Mouse (Mus musculus) heart, embryonic 15.5 days (tissue): ENCODE results near the gene Trdmt1. TPM values are rescaled to one million over a fixed set of nuclear protein-coding genes. Genes with fewer than 3 reads are reported as not detected.

ENCODE experiments used
- ATAC-seq: fragments of 200-750 bp; cut with Nextera tagmentation; replicated peaks from 2 replicates; pipeline ENCODE4 v1.8.0; 2017; ENCODE audit warnings: low read depth, moderate TSS enrichment; ENCODE audit not compliant: insufficient number of reproducible peaks, insufficient read depth, low FRiP score
- H3K27ac ChIP-seq: fragments of 300-500 bp; sonication (generic); 2 replicates; pipeline ENCODE4 v1.5.1; 2015; ENCODE audit warnings: mild to moderate bottlenecking, inconsistent platforms
- H3K27me3 ChIP-seq: fragments of 300-500 bp; sonication (generic); 2 replicates; pipeline ENCODE4 v1.6.1; 2015; ENCODE audit warnings: inconsistent platforms
- H3K36me3 ChIP-seq: fragments of 300-500 bp; sonication (generic); 2 replicates; pipeline ENCODE4 v1.6.1; 2015; ENCODE audit warnings: mild to moderate bottlenecking, inconsistent platforms
- H3K4me1 ChIP-seq: fragments of 300-500 bp; sonication (generic); replicated peaks from 2 replicates; pipeline ENCODE4 v1.6.1; 2015; ENCODE audit warnings: inconsistent platforms
- H3K4me2 ChIP-seq: fragments of 300-500 bp; sonication (generic); 2 replicates; pipeline ENCODE4 v1.6.1; 2015; ENCODE audit warnings: inconsistent platforms, mild to moderate bottlenecking, moderate library complexity
- H3K4me3 ChIP-seq: fragments of 300-500 bp; sonication (generic); 2 replicates; pipeline ENCODE4 v1.5.1; 2015; ENCODE audit warnings: mild to moderate bottlenecking, inconsistent platforms
- H3K9ac ChIP-seq: fragments of 300-500 bp; sonication (generic); 2 replicates; pipeline ENCODE4 v1.6.1; 2015; ENCODE audit warnings: mild to moderate bottlenecking, inconsistent platforms
- H3K9me3 ChIP-seq: fragments of 300-500 bp; sonication (generic); replicated peaks from 2 replicates; pipeline ENCODE4 v1.6.1; 2016; ENCODE audit warnings: inconsistent platforms
- WGBS: fragments of 180-500 bp; shearing (Covaris S2); methylation state at CpG from one replicate; pipeline ENCODE4 v1.1.7; 2015; ENCODE audit warnings: mixed read lengths; 5-methylcytosine and 5-hydroxymethylcytosine counted together
- polyA plus RNA-seq: library from polyadenylated mRNA; unstranded; fragments of >200 nt; fragmentation: Nextera tagmentation; extraction: Ambion mirVana; gene quantifications from 2 replicates; pipeline ENCODE4 v1.2.1, GENCODE M21; 2015

The Trdmt1 gene
- polyA plus RNA-seq, 1 experiment from 2014 or later: 7.6 TPM

DNA sequence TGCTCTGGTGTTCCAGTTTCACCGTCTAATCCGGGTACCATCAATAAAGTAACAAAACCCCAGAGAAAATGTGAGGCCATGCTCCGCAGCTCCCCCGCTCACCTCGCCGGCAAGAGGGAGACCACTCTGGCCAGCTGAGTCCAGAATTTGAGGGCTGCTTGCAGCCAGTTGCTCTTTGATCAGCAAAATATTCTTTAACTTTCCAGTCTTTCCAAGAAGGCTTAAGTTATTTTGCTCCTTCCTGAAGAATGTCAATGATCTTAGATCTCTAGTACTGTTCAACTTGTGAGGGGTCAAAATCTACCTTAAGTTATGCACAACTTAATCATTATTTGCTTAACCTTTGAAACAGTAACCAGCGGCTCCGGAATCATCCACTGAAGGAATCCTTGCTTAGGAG is 52.7 kb downstream of the Trdmt1 start, which contains the start of gene Cubn:
Gene Cubn (minus strand): TSS at position 80 of the 400 bp plus-strand sequence.
- H3K9ac ChIP-seq: no peak within 1 kb of the TSS
- no peak within 1 kb of the TSS for H3K4me2 ChIP-seq
- no peaks in the 10 kb centered on the region for H3K36me3 ChIP-seq
- 0 out of 2 replicates have a peak, but pooled peaks cover 2% of the 10 kb centered on the region for H3K4me1 ChIP-seq
- H3K27me3 ChIP-seq: no peaks in the 10 kb centered on the region
- WGBS: 68% methylated on average over 8 of the region's 8 CpGs
- no peak for ATAC-seq
- no peaks in the 10 kb centered on the region for H3K9me3 ChIP-seq
- no peak within 1 kb of the TSS for H3K27ac ChIP-seq
- no peak within 1 kb of the TSS for H3K4me3 ChIP-seq

GRCm38 (mm10) chr2:13490480-13490879 is 54.0 kb downstream of the Trdmt1 start:
- Histone ChIP-seq H3K4me3 (no peak overlapping the region), H3K9ac (no peak overlapping the region), H3K4me1 (no peaks in the 10 kb centered on the region), H3K9me3 (no peaks in the 10 kb centered on the region), H3K27ac (no peak overlapping the region), H3K4me2 (no peak overlapping the region), H3K36me3 (no peaks in the 10 kb centered on the region), H3K27me3 (no peaks in the 10 kb centered on the region)
- ATAC-seq: no peak
- 81% methylated on average over 2 of the region's 2 CpGs for WGBS

DNA sequence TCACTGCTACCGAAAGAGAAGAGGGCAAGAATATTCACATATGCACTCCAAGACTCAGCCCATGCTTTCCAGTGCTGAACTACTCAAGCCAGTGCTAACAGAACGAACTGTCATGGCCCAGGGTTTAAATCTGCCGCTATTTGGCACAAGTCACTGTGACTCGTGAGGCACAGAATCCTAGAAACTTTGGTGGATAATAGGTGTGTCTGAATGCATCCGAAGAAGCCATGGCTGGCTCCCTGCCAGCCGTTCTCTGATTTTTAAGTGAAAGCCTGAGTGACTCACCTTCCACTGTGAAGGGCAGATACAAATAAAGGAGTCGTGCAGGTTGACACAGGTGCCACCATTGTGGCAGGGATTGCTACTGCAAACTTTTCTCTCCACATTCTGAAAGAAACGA is 58.0 kb downstream of the Trdmt1 start:
- no peak for ATAC-seq
- no peaks in the 10 kb centered on the region for H3K9me3 ChIP-seq
- 68% methylated on average over 8 of the region's 8 CpGs for WGBS

DNA sequence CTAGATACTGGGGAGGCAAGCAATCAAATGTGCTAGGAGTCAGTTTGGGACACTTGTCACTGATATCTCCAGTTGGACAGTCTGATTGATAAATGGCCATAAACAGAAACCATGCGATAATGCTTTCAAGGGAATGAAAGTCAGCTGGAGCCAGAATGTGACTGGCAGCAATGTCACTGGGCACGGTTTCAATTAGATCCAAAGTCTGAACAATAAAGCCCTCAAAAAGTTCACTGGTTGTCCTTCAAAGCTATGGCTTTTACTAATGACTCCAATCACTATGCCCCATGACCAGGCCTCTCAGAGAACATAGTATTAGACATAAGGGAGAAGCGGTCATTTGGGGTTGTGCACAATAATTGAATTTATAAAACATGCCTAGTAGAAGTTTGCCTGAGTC is 59.9 kb downstream of the Trdmt1 start:
- Histone ChIP-seq H3K9ac (no peak overlapping the region), H3K9me3 (no peaks in the 10 kb centered on the region), H3K4me2 (no peak overlapping the region), H3K4me1 (0 out of 2 replicates have a peak, but pooled peaks cover 2% of the 10 kb centered on the region), H3K27ac (no peak overlapping the region), H3K4me3 (no peak overlapping the region), H3K27me3 (no peaks in the 10 kb centered on the region), H3K36me3 (no peaks in the 10 kb centered on the region)
- WGBS: 65% methylated on average over 3 of the region's 3 CpGs
- no peak for ATAC-seq

More for the DNA sequence above, 58.0 kb downstream of the Trdmt1 start:
- Histone ChIP-seq H3K36me3 (no peaks in the 10 kb centered on the region), H3K9ac (no peak overlapping the region), H3K27ac (no peak overlapping the region), H3K4me3 (no peak overlapping the region), H3K27me3 (no peaks in the 10 kb centered on the region), H3K4me2 (no peak overlapping the region), H3K4me1 (0 out of 2 replicates have a peak, but pooled peaks cover 2% of the 10 kb centered on the region)

GRCm38 (mm10) chr2:13480744-13481143 is 63.7 kb downstream of the Trdmt1 start:
- WGBS: 80% methylated on average over 2 of the region's 2 CpGs
- no peak overlapping the region for H3K9ac ChIP-seq
- 0 out of 2 replicates have a peak, but pooled peaks cover 2% of the 10 kb centered on the region for H3K4me1 ChIP-seq
- ATAC-seq: no peak
- H3K4me2 ChIP-seq: no peak overlapping the region
- H3K4me3 ChIP-seq: no peak overlapping the region
- H3K36me3 ChIP-seq: no peaks in the 10 kb centered on the region
- no peaks in the 10 kb centered on the region for H3K27me3 ChIP-seq
- H3K9me3 ChIP-seq: no peaks in the 10 kb centered on the region
- H3K27ac ChIP-seq: no peak overlapping the region

DNA sequence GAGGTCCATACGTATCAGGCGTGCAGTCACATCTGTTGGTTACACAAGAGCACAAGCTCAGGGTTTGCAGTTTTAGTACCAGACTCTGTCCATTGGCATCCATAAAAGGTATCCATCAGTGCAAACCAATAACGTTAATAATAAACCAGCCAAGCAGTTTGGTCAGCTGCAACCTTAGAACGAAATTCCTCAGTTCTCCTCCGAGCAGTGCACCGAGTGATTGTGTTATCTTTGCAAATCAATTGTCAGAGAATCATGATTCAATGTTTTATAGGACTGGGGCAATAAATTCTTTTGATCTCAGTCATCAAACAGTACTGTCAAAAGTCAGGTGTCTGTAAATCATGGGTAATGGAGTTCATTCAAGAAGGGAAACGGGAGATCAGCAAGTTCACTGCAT is 65.3 kb downstream of the Trdmt1 start:
- Histone ChIP-seq H3K36me3 (no peaks in the 10 kb centered on the region), H3K4me1 (no peaks in the 10 kb centered on the region), H3K4me2 (no peak overlapping the region), H3K27me3 (no peaks in the 10 kb centered on the region), H3K27ac (no peak overlapping the region), H3K9ac (no peak overlapping the region), H3K4me3 (no peak overlapping the region), H3K9me3 (no peaks in the 10 kb centered on the region)
- 76% methylated on average over 7 of the region's 7 CpGs for WGBS
- no peak for ATAC-seq

GRCm38 (mm10) chr2:13470108-13470507 is 74.4 kb downstream of the Trdmt1 start:
- H3K27me3 ChIP-seq: no peaks in the 10 kb centered on the region
- WGBS: 90% methylated on average over 3 of the region's 3 CpGs
- no peak overlapping the region for H3K9ac ChIP-seq
- no peak overlapping the region for H3K4me2 ChIP-seq
- no peaks in the 10 kb centered on the region for H3K4me1 ChIP-seq
- no peak for ATAC-seq
- H3K4me3 ChIP-seq: no peak overlapping the region
- no peaks in the 10 kb centered on the region for H3K9me3 ChIP-seq
- H3K36me3 ChIP-seq: no peaks in the 10 kb centered on the region
- H3K27ac ChIP-seq: no peak overlapping the region

DNA sequence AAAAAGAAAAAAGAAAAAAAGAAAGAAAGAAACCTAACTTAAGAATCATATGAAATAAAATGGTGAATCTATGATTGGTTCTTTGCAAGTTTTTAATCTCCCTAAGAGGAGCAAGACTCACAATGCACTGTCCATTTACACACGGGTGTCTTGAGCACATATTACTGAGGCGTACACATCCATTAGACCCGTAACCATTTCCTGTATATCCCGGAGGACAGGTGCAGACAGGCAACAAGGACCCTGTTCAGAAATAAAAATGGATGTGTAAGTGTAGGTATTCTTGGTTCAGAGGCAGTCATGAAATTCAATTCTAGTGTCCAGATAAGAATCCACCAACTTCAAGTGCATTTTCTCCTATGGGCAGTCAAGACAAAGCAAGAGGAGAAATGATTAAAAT is 74.8 kb downstream of the Trdmt1 start:
- H3K27me3 ChIP-seq: no peaks in the 10 kb centered on the region
- WGBS: 84% methylated on average over 4 of the region's 4 CpGs
- no peaks in the 10 kb centered on the region for H3K4me1 ChIP-seq
- no peak overlapping the region for H3K4me3 ChIP-seq
- no peaks in the 10 kb centered on the region for H3K9me3 ChIP-seq
- no peaks in the 10 kb centered on the region for H3K36me3 ChIP-seq
- no peak overlapping the region for H3K9ac ChIP-seq
- H3K27ac ChIP-seq: no peak overlapping the region
- no peak for ATAC-seq
- no peak overlapping the region for H3K4me2 ChIP-seq

DNA sequence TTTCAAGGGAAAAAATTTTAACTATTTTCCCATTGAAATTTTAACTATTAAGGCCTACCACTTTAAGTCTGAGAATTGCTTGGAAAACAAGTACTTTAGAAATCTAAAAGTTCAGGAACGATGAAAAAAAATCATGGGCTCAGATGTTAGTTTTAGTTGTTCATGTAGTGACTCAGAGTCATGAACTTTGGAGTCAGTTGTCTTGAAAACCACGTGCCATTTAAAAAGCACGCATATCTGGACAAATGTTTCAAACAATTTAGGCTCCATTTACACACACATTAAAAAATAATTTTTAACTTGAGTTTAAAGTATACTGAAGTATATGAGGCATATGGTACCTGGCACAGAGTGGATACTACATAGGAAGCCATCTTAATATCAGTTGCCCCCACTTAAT is 77.8 kb downstream of the Trdmt1 start:
- H3K4me2 ChIP-seq: no peak overlapping the region
- no peaks in the 10 kb centered on the region for H3K4me1 ChIP-seq
- no peaks in the 10 kb centered on the region for H3K27me3 ChIP-seq
- no peak overlapping the region for H3K4me3 ChIP-seq
- ATAC-seq: no peak
- H3K36me3 ChIP-seq: no peaks in the 10 kb centered on the region
- 89% methylated on average over 3 of the region's 3 CpGs for WGBS
- H3K27ac ChIP-seq: no peak overlapping the region
- no peak overlapping the region for H3K9ac ChIP-seq
- H3K9me3 ChIP-seq: no peaks in the 10 kb centered on the region

Other genes starting within 250 kb of the Trdmt1 start
- gene Cubn, start 52.9 kb downstream of the Trdmt1 start, polyA plus RNA-seq: 0.26 and 0.30 TPM in 2 replicates
- gene Vim, start 29.3 kb upstream of the Trdmt1 start, polyA plus RNA-seq: 867 and 926 TPM in 2 replicates
- 1.00 and 1.4 TPM in 2 replicates for gene St8sia6, start 249.4 kb upstream of the Trdmt1 start, polyA plus RNA-seq